Mouse (Mus musculus) left cerebral cortex, adult 2 months (tissue): ENCODE measurements at regions not wholly inside any gene's neighbourhood (a gene's known extent, or its start where the extent isn't known, plus 50 kb on each side); places are given as distances from the start of the nearest gene placed in this dataset.

ENCODE experiments used
- DNase-seq, 2 experiments: peaks; one replicate each; pipeline ENCODE4 v3.0.0; 2021 to 2022; ENCODE audit warnings: low spot score in 2 of 2, mixed read lengths in 1 of 2; ENCODE audit errors: extremely low spot score in 1 of 2
- H3K27ac ChIP-seq: fragments of 200-600 bp; 2 replicates; pipeline ENCODE4 v1.8.1; 2022
- H3K4me3 ChIP-seq: fragments of 200-600 bp; 2 replicates; pipeline ENCODE4 v1.8.1; 2022
- CTCF ChIP-seq: fragments of 200-600 bp; IDR thresholded peaks from 2 replicates; pipeline ENCODE4 v1.8.1; 2022; ENCODE audit warnings: antibody characterized with exemption, mild to moderate bottlenecking, moderate library complexity
- intact Hi-C: fragments of 180-260 bp; cut with DNase I; formaldehyde crosslinking; loops from one replicate; pipeline ENCODE4 v1.15.1; 2025

GRCm38 (mm10) chr1:98167800-98168199 is 72.4 kb upstream of the Pam start:
- no peak for TF ChIP-seq CTCF
- DNase-seq = no peak
- Histone ChIP-seq H3K4me3 (no peak overlapping the region), H3K27ac (no peak overlapping the region)
- intact Hi-C loops = no loop called here

DNA sequence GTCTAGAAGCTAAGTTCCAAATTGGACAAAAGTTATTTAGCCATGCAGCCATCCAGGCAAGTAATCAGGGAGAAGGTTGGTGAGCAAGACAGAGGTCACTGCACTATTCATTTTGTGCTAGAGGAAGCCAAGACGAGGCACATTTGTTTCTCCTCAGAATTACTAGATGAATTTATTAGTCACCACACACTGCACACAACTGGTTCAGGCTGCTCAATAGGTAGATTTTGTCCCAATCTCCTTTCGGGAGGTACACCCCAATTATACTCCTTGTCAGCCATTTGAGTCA is 67.1 kb upstream of the Pam start:
- Histone ChIP-seq H3K4me3 (no peak overlapping the region), H3K27ac (no peak overlapping the region)
- TF ChIP-seq CTCF = no peak
- no peak for DNase-seq
- intact Hi-C loops = no loop called here

GRCm38 (mm10) chr1:98161882-98162638 is 66.6 kb upstream of the Pam start:
- intact Hi-C loops = no loop called here
- Histone ChIP-seq H3K27ac (no peak overlapping the region), H3K4me3 (no peak overlapping the region)
- DNase-seq = no peak
- TF ChIP-seq CTCF = no peak

GRCm38 (mm10) chr1:98158969-98159368 is 63.5 kb upstream of the Pam start:
- no peak for TF ChIP-seq CTCF
- Histone ChIP-seq H3K4me3 (no peak overlapping the region), H3K27ac (no peak overlapping the region)
- DNase-seq = no peak
- intact Hi-C loops = no loop called here

- DNase-seq = no peak
- TF ChIP-seq CTCF = no peak
- Histone ChIP-seq H3K4me3 (no peak overlapping the region), H3K27ac (no peak overlapping the region)
- intact Hi-C loops = no loop called here
Measured at GRCm38 (mm10) chr1:98147361-98147760, 51.9 kb upstream of the Pam start.
